Mouse (Mus musculus) MEL (cell line): Measurements from ENCODE around the gene Cyp2d10. TPM values are rescaled to one million over a fixed set of nuclear protein-coding genes. Genes with fewer than 3 reads are reported as not detected.

Experiments used
- DNase-seq: peaks from one replicate; pipeline ENCODE4 v3.0.0; 2011; ENCODE audit warnings: low read depth, low spot score
- H3K27ac ChIP-seq: 2 replicates; pipeline ENCODE4 v1.5.1; 2012; ENCODE audit warnings: low read depth, mild to moderate bottlenecking, control low read depth, low read length, moderate library complexity; ENCODE audit not compliant: control insufficient read depth
- H3K27me3 ChIP-seq, 2 experiments: fragments of 150-350 bp in 1 of 2; sonication (generic) in 1 of 2; 2 replicates each; pipeline ENCODE4 v1.6.1; 2012; ENCODE audit warnings: low read length in 2 of 2, mild to moderate bottlenecking in 2 of 2, improper control_type of control experiment in 1 of 2, moderate library complexity in 1 of 2; ENCODE audit not compliant: insufficient read depth in 2 of 2, control insufficient read depth in 1 of 2
- H3K36me3 ChIP-seq, 2 experiments: 2 replicates each; pipeline ENCODE4 v1.6.1; 2012 to 2014; ENCODE audit warnings: low read length in 2 of 2, improper control_type of control experiment in 1 of 2, inconsistent platforms in 1 of 2, mild to moderate bottlenecking in 1 of 2; ENCODE audit not compliant: insufficient read depth in 2 of 2, control insufficient read depth in 1 of 2
- H3K4me1 ChIP-seq, 2 experiments: fragments of 150-350 bp in 1 of 2; sonication (generic) in 1 of 2; 2 replicates each; pipeline ENCODE4 v1.6.1; 2012; ENCODE audit warnings: low read length in 2 of 2, improper control_type of control experiment in 1 of 2, mild to moderate bottlenecking in 1 of 2; ENCODE audit not compliant: insufficient read depth in 2 of 2, control insufficient read depth in 1 of 2
- H3K4me3 ChIP-seq, 2 experiments: fragments of 150-350 bp in 1 of 2; sonication (generic) in 1 of 2; 2 replicates each; pipeline ENCODE4 v1.5.1; 2012; ENCODE audit warnings: low read depth in 2 of 2, low read length in 2 of 2, mild to moderate bottlenecking in 2 of 2, moderate library complexity in 2 of 2, control low read depth in 1 of 2, improper control_type of control experiment in 1 of 2; ENCODE audit not compliant: control insufficient read depth in 1 of 2, insufficient read depth in 1 of 2
- H3K79me2 ChIP-seq: 2 replicates; pipeline ENCODE4 v1.6.1; 2012; ENCODE audit warnings: mild to moderate bottlenecking, low read length, moderate library complexity; ENCODE audit not compliant: control insufficient read depth, poor library complexity, insufficient read depth
- H3K9ac ChIP-seq: 2 replicates; pipeline ENCODE4 v1.6.1; 2012; ENCODE audit warnings: low read depth, mild to moderate bottlenecking, control low read depth, low read length, moderate library complexity; ENCODE audit not compliant: control insufficient read depth, poor library complexity, severe bottlenecking
- H3K9me3 ChIP-seq: fragments of 150-350 bp; sonication (generic); replicated peaks from 2 replicates; pipeline ENCODE4 v1.6.1; 2012; ENCODE audit warnings: mild to moderate bottlenecking, low read length, improper control_type of control experiment, moderate library complexity; ENCODE audit not compliant: insufficient read depth
- E2F4 ChIP-seq: IDR thresholded peaks from 2 replicates; pipeline ENCODE4 v1.6.1; 2011; ENCODE audit warnings: low read depth, low read length, improper control_type of control experiment, borderline replicate concordance
- EP300 ChIP-seq, 2 experiments: IDR thresholded peaks; 2 replicates each; pipeline ENCODE4 v1.6.1; 2011; ENCODE audit warnings: improper control_type of control experiment in 2 of 2, low read length in 2 of 2, low read depth in 1 of 2, mild to moderate bottlenecking in 1 of 2
- GATA1 ChIP-seq: IDR thresholded peaks from 2 replicates; pipeline ENCODE4 v1.6.1; 2011; ENCODE audit warnings: low read depth, low read length, improper control_type of control experiment
- HCFC1 ChIP-seq: IDR thresholded peaks from 2 replicates; pipeline ENCODE4 v1.6.1; 2012; ENCODE audit warnings: low read depth, mild to moderate bottlenecking, inconsistent platforms, low read length, improper control_type of control experiment, moderate library complexity
- JUND ChIP-seq: IDR thresholded peaks from 2 replicates; pipeline ENCODE4 v1.6.1; 2011; ENCODE audit warnings: low read depth, mild to moderate bottlenecking, improper control_type of control experiment, low read length
- KAT2A ChIP-seq: conservative IDR thresholded peaks from 2 replicates; pipeline ENCODE4 v1.6.1; 2012; ENCODE audit warnings: low read depth, low read length, improper control_type of control experiment, inconsistent platforms
- MAFK ChIP-seq: IDR thresholded peaks from 2 replicates; pipeline ENCODE4 v1.6.1; 2011; ENCODE audit warnings: low read depth, mild to moderate bottlenecking, low read length, improper control_type of control experiment, borderline replicate concordance
- MAX ChIP-seq: IDR thresholded peaks from 2 replicates; pipeline ENCODE4 v1.6.1; 2011; ENCODE audit warnings: low read length, improper control_type of control experiment
- MAZ ChIP-seq: IDR thresholded peaks from 2 replicates; pipeline ENCODE4 v1.6.1; 2012; ENCODE audit warnings: low read depth, mild to moderate bottlenecking, inconsistent platforms, low read length, improper control_type of control experiment
- MEF2A ChIP-seq: IDR thresholded peaks from 2 replicates; pipeline ENCODE4 v1.6.1; 2014; ENCODE audit warnings: low read depth, mild to moderate bottlenecking, inconsistent platforms, low read length, improper control_type of control experiment; ENCODE audit not compliant: poor library complexity, insufficient replicate concordance, severe bottlenecking; ENCODE audit errors: extremely low read depth
- MXI1 ChIP-seq: IDR thresholded peaks from 2 replicates; pipeline ENCODE4 v1.6.1; 2011; ENCODE audit warnings: mild to moderate bottlenecking, low read depth, low read length, improper control_type of control experiment
- MYB ChIP-seq: IDR thresholded peaks from 2 replicates; pipeline ENCODE4 v1.6.1; 2011; ENCODE audit warnings: mild to moderate bottlenecking, low read depth, low read length, improper control_type of control experiment
- NRF1 ChIP-seq: IDR thresholded peaks from 2 replicates; pipeline ENCODE4 v1.6.1; 2014; ENCODE audit warnings: low read depth, mild to moderate bottlenecking, inconsistent platforms, low read length, improper control_type of control experiment, moderate library complexity; ENCODE audit not compliant: poor library complexity, insufficient read depth, severe bottlenecking
- POLR2A ChIP-seq, 2 experiments: IDR thresholded peaks; 2 replicates each; pipeline ENCODE4 v1.6.1; 2011 to 2012; ENCODE audit warnings: low read length in 2 of 2, mild to moderate bottlenecking in 2 of 2, control low read depth in 1 of 2, improper control_type of control experiment in 1 of 2, low read depth in 1 of 2, moderate library complexity in 1 of 2; ENCODE audit not compliant: control insufficient read depth in 1 of 2, insufficient read depth in 1 of 2, poor library complexity in 1 of 2
- POLR2AphosphoS2 ChIP-seq: IDR thresholded peaks from 2 replicates; pipeline ENCODE4 v1.6.1; 2011; ENCODE audit warnings: low read length, improper control_type of control experiment
- RCOR1 ChIP-seq: IDR thresholded peaks from 2 replicates; pipeline ENCODE4 v1.6.1; 2012; ENCODE audit warnings: low read depth, mild to moderate bottlenecking, inconsistent platforms, low read length, improper control_type of control experiment
- SMC3 ChIP-seq: IDR thresholded peaks from 2 replicates; pipeline ENCODE4 v1.6.1; 2011; ENCODE audit warnings: low read depth, low read length, improper control_type of control experiment
- TAL1 ChIP-seq: IDR thresholded peaks from 2 replicates; pipeline ENCODE4 v1.6.1; 2012; ENCODE audit warnings: mild to moderate bottlenecking, inconsistent platforms, low read length, moderate library complexity, mixed read lengths
- TBP ChIP-seq: IDR thresholded peaks from 2 replicates; pipeline ENCODE4 v1.8.0; 2011; ENCODE audit warnings: low read depth, low read length, improper control_type of control experiment
- TCF12 ChIP-seq: IDR thresholded peaks from 2 replicates; pipeline ENCODE4 v1.6.1; 2014; ENCODE audit warnings: low read depth, mild to moderate bottlenecking, inconsistent platforms, low read length, improper control_type of control experiment, moderate library complexity
- USF1 ChIP-seq: IDR thresholded peaks from 2 replicates; pipeline ENCODE4 v1.6.1; 2014; ENCODE audit warnings: low read depth, mild to moderate bottlenecking, inconsistent platforms, low read length, improper control_type of control experiment, moderate library complexity
- USF2 ChIP-seq, 2 experiments: IDR thresholded peaks; 2 replicates each; pipeline ENCODE4 v1.6.1; 2011 to 2012; ENCODE audit warnings: improper control_type of control experiment in 2 of 2, low read length in 2 of 2, borderline replicate concordance in 1 of 2, inconsistent platforms in 1 of 2, low read depth in 1 of 2, mild to moderate bottlenecking in 1 of 2; ENCODE audit not compliant: insufficient read depth in 1 of 2
- ZC3H11A ChIP-seq: IDR thresholded peaks from 2 replicates; pipeline ENCODE4 v1.6.1; 2012; ENCODE audit warnings: low read depth, mild to moderate bottlenecking, inconsistent platforms, low read length, improper control_type of control experiment
- ZMIZ1 ChIP-seq: IDR thresholded peaks from 2 replicates; pipeline ENCODE4 v1.6.1; 2012; ENCODE audit warnings: low read depth, mild to moderate bottlenecking, inconsistent platforms, low read length, improper control_type of control experiment, moderate library complexity
- polyA plus RNA-seq, 2 experiments: library from polyadenylated mRNA; stranded (reverse) in 1 of 2; unstranded in 1 of 2; fragments of >175 nt in 1 of 2; fragments of >200 nt in 1 of 2; gene quantifications; 2 replicates each; pipeline versions ENCODE4 v1.2.1 to v1.2.4; 2012; ENCODE audit warnings: low replicate concordance in 2 of 2, low read depth in 1 of 2; ENCODE audit not compliant: insufficient read length in 2 of 2, insufficient read depth in 1 of 2, missing spikeins in 1 of 2
- total RNA-seq: library from RNA; depleted of rRNA; stranded (reverse); fragments of 300-350 nt; gene quantifications from 2 replicates; pipeline ENCODE4 v1.2.3, GENCODE M21; 2012

Gene Cyp2d10
- total and polyA plus RNA-seq, 3 experiments: not detected

- H3K4me3 ChIP-seq: no peak overlapping the region
- peaks cover 0 to 3% of the 10 kb centered on the region in 2 experiments; a peak in 1 of 4 replicates for H3K27me3 ChIP-seq
- no peaks in the 10 kb centered on the region for H3K9me3 ChIP-seq
- no peak overlapping the region for H3K27ac ChIP-seq
- H3K79me2 ChIP-seq: no peaks in the 10 kb centered on the region
- H3K4me1 ChIP-seq: no peaks in the 10 kb centered on the region
- TF ChIP-seq USF2 (IDR thresholded peaks at IDR 0.05; ENCODE audit: borderline replicate concordance in 1 of 2, insufficient read depth in 1 of 2, low read depth in 1 of 2, low read length in 2 of 2): no peak
- no peak for TF ChIP-seq ZMIZ1
- no peak for TF ChIP-seq MAZ
- TF ChIP-seq TBP: no peak
- TF ChIP-seq POLR2AphosphoS2: no peak
- TF ChIP-seq MEF2A: no peak
- no peak for TF ChIP-seq MAX
- no peak overlapping the region for H3K9ac ChIP-seq
- no peak for DNase-seq
- H3K36me3 ChIP-seq: no peaks in the 10 kb centered on the region
Measured at GRCm38 (mm10) chr15:82435011-82435410, 28.0 kb upstream of the Cyp2d10 start.

GRCm38 (mm10) chr15:82434541-82434940 is 27.5 kb upstream of the Cyp2d10 start:
- TF ChIP-seq MEF2A (no peak), NRF1 (no peak), MAX (no peak), POLR2A (IDR thresholded peaks at IDR 0.05; ENCODE audit: control insufficient read depth in 1 of 2, insufficient read depth in 1 of 2, low read depth in 1 of 2, low read length in 2 of 2, poor library complexity in 1 of 2) (no peak), USF1 (no peak), E2F4 (no peak), KAT2A (no peak), MXI1 (no peak), JUND (no peak), EP300 (IDR thresholded peaks at IDR 0.05; ENCODE audit: low read depth in 1 of 2, low read length in 2 of 2) (no peak), MYB (no peak), RCOR1 (no peak), MAFK (no peak), TCF12 (no peak), POLR2AphosphoS2 (no peak), SMC3 (no peak), ZC3H11A (no peak), HCFC1 (no peak), GATA1 (no peak), TAL1 (no peak)
- TF ChIP-seq, all 39 proteins: peak for 0
- Histone ChIP-seq H3K27me3 (peaks cover 0 to 3% of the 10 kb centered on the region in 2 experiments; a peak in 1 of 4 replicates), H3K9me3 (no peaks in the 10 kb centered on the region), H3K79me2 (no peaks in the 10 kb centered on the region), H3K9ac (no peak overlapping the region), H3K36me3 (no peaks in the 10 kb centered on the region), H3K4me3 (no peak overlapping the region), H3K4me1 (no peaks in the 10 kb centered on the region), H3K27ac (no peak overlapping the region)
- DNase-seq: no peak
